Mouse (Mus musculus): Measurements from ENCODE around the gene Snurf.

The Snurf gene

GRCm38 (mm10) chr7:60004606-60005330, at the start of gene Snurf, which contains the start of gene Gm38393:
Gene Snurf, minus strand, starts transcription at chr7:60005049.
Gene Gm38393, minus strand, starts transcription at chr7:60005064.
- peak in 1 of 2 experiments; percentile 9 for DNase-seq (ENCODE audit: low spot score in 2 of 2)

- DNase-seq (ENCODE audit: low spot score in 2 of 2): no peak
Measured at GRCm38 (mm10) chr7:60047481-60048201, 42.8 kb upstream of the Snurf start.

- no peak for DNase-seq (ENCODE audit: low spot score in 2 of 2)
Measured at GRCm38 (mm10) chr7:60013186-60013585, 8.3 kb upstream of the Snurf start.

- DNase-seq (ENCODE audit: low spot score in 2 of 2): no peak
Measured at GRCm38 (mm10) chr7:60007727-60008360, 3.0 kb upstream of the Snurf start.

GRCm38 (mm10) chr7:60006262-60006661, 1.4 kb upstream of the Snurf start:
- no peak for DNase-seq (ENCODE audit: low spot score in 2 of 2)

- peak; percentile 3 for DNase-seq (ENCODE audit: low spot score in 2 of 2)
Measured at GRCm38 (mm10) chr7:60003921-60004605, 786 bp downstream of the Snurf start.

- no peak for DNase-seq (ENCODE audit: low spot score in 2 of 2)
Measured at GRCm38 (mm10) chr7:60003006-60003865, 1.6 kb downstream of the Snurf start.

GRCm38 (mm10) chr7:59978646-59979045, 26.2 kb downstream of the Snurf start:
- no peak for DNase-seq (ENCODE audit: low spot score in 2 of 2)
